Mouse (Mus musculus): ENCODE measurements around the gene Set. TPM values are rescaled to one million over a fixed set of nuclear protein-coding genes. Genes with fewer than 3 reads are reported as not detected.

The Set gene
- polyA plus RNA-seq, 1 experiment from 2014 or later, result 679 TPM

Other genes starting within 250 kb of the Set start
- 21.0 and 22.6 TPM in 2 replicates for gene Urm1, start 237.3 kb upstream of the Set start, polyA plus RNA-seq (2016; fragmentation: Nextera tagmentation; extraction: Ambion mirVana)
- gene Cercam, start 188.2 kb upstream of the Set start, polyA plus RNA-seq (2016; fragmentation: Nextera tagmentation; extraction: Ambion mirVana), result 16.4 and 17.5 TPM in 2 replicates
- 88.2 and 89.2 TPM in 2 replicates for gene Odf2, start 168.2 kb upstream of the Set start, polyA plus RNA-seq (2016; fragmentation: Nextera tagmentation; extraction: Ambion mirVana)
- gene Gle1, start 122.0 kb upstream of the Set start, polyA plus RNA-seq (2016; fragmentation: Nextera tagmentation; extraction: Ambion mirVana), result 69.3 and 72.3 TPM in 2 replicates
- gene Sptan1, start 91.8 kb upstream of the Set start, polyA plus RNA-seq (2016; fragmentation: Nextera tagmentation; extraction: Ambion mirVana), result 101 and 103 TPM in 2 replicates
- gene Wdr34, start 8.5 kb upstream of the Set start, polyA plus RNA-seq (2016; fragmentation: Nextera tagmentation; extraction: Ambion mirVana), result 43.9 and 46.0 TPM in 2 replicates
- 9.3 and 11.6 TPM in 2 replicates for gene Pkn3, start 20.3 kb downstream of the Set start, polyA plus RNA-seq (2016; fragmentation: Nextera tagmentation; extraction: Ambion mirVana)
- 26.8 and 27.7 TPM in 2 replicates for gene Zdhhc12, start 36.3 kb downstream of the Set start, polyA plus RNA-seq (2016; fragmentation: Nextera tagmentation; extraction: Ambion mirVana)
- gene Zer1, start 67.2 kb downstream of the Set start, polyA plus RNA-seq (2016; fragmentation: Nextera tagmentation; extraction: Ambion mirVana), result 11.6 and 12.2 TPM in 2 replicates
- 10.7 and 11.0 TPM in 2 replicates for gene Tbc1d13, start 76.4 kb downstream of the Set start, polyA plus RNA-seq (2016; fragmentation: Nextera tagmentation; extraction: Ambion mirVana)
- gene Endog, start 114.1 kb downstream of the Set start, polyA plus RNA-seq (2016; fragmentation: Nextera tagmentation; extraction: Ambion mirVana), result 18.5 TPM in 2 replicates
- gene Spout1, start 121.1 kb downstream of the Set start, polyA plus RNA-seq (2016; fragmentation: Nextera tagmentation; extraction: Ambion mirVana), result 87.1 and 90.3 TPM in 2 replicates
- gene Kyat1, start 148.5 kb downstream of the Set start, polyA plus RNA-seq (2016; fragmentation: Nextera tagmentation; extraction: Ambion mirVana), result 8.2 and 8.3 TPM in 2 replicates
- gene Lrrc8a, start 180.3 kb downstream of the Set start, polyA plus RNA-seq (2016; fragmentation: Nextera tagmentation; extraction: Ambion mirVana), result 40.9 and 41.2 TPM in 2 replicates
- 0.09 and 0.14 TPM in 2 replicates for gene Gm28035, start 183.2 kb downstream of the Set start, polyA plus RNA-seq (2016; fragmentation: Nextera tagmentation; extraction: Ambion mirVana)
- 3.5 and 3.8 TPM in 2 replicates for gene Phyhd1, start 208.8 kb downstream of the Set start, polyA plus RNA-seq (2016; fragmentation: Nextera tagmentation; extraction: Ambion mirVana)
- not detected in 2 replicates for gene Gm28038, start 223.7 kb downstream of the Set start, polyA plus RNA-seq (2016; fragmentation: Nextera tagmentation; extraction: Ambion mirVana)
- 29.6 and 31.0 TPM in 2 replicates for gene Dolk, start 229.0 kb downstream of the Set start, polyA plus RNA-seq (2016; fragmentation: Nextera tagmentation; extraction: Ambion mirVana)
- gene Nup188, start 229.0 kb downstream of the Set start, polyA plus RNA-seq (2016; fragmentation: Nextera tagmentation; extraction: Ambion mirVana), result 37.2 and 37.4 TPM in 2 replicates

All from embryonic facial prominence, embryonic 12.5 days (tissue).